Mouse (Mus musculus) CD4-positive naive resting alpha-beta T cell, adult 76 days (primary cell): ENCODE data around the gene Btbd35f22. TPM values are rescaled to one million over a fixed set of nuclear protein-coding genes. Genes with fewer than 3 reads are reported as not detected.

Experiments
- total RNA-seq: library from RNA; stranded (reverse); gene quantifications from one replicate; pipeline ENCODE4 v1.2.4, GENCODE M21; 2023

Btbd35f22 gene
- total RNA-seq: not detected

DNA sequence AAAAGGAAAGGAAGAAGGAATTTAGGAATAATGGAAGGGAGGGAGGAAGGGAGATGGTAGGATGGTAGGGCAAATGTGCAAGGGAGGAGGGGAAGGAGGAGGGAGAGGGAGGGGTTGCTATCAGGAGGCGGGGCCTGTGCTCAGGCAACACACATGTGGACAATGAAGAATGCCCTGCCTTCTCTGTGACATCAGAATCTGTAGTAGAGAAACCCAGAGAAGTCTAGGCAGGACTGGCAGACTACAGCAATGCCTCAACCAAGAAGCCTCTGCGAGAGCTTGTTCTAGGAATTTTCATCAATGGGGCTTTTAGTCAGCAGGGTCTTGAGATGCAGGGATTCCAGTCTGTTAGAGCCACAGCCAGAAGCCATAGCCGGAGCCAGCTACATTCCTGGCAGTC is at the start of gene Btbd35f22:
Btbd35f22 (plus strand) TSS at position 301 of the 400 bp plus-strand sequence.

Other genes starting within 250 kb of the Btbd35f22 start
- gene Gm21637, start 85.8 kb upstream of the Btbd35f22 start, total RNA-seq: not detected
- not detected for gene Btbd35f2, start 230.6 kb downstream of the Btbd35f22 start, total RNA-seq